Mouse (Mus musculus): ENCODE measurements around the gene Sap30bp.
A peak's percentile ranks its signal among the peaks of the same experiment; 100 is the strongest.

The Sap30bp gene

GRCm38 (mm10) chr11:115955195-115955858, 22.2 kb downstream of the Sap30bp start:
- DNase-seq (ENCODE audit: low spot score): peak; percentile 37

- no peak for DNase-seq (ENCODE audit: low spot score)
Observed at GRCm38 (mm10) chr11:115956453-115956852, 23.4 kb downstream of the Sap30bp start.

- DNase-seq (ENCODE audit: low spot score): peak; percentile 64
Observed at GRCm38 (mm10) chr11:115957971-115958370, 24.9 kb downstream of the Sap30bp start.

- DNase-seq (ENCODE audit: low spot score): no peak
Observed at GRCm38 (mm10) chr11:115959018-115959417, 25.9 kb downstream of the Sap30bp start.

- no peak for DNase-seq (ENCODE audit: low spot score)
Observed at GRCm38 (mm10) chr11:115962651-115963412, 29.8 kb downstream of the Sap30bp start.

- DNase-seq (ENCODE audit: low spot score): peak; percentile 48
Observed at GRCm38 (mm10) chr11:115964977-115965604, 32.0 kb downstream of the Sap30bp start.

- DNase-seq (ENCODE audit: low spot score): no peak
Observed at GRCm38 (mm10) chr11:115968731-115969405, 35.8 kb downstream of the Sap30bp start.

GRCm38 (mm10) chr11:115970006-115970673, 37.1 kb downstream of the Sap30bp start:
- peak; percentile 55 for DNase-seq (ENCODE audit: low spot score)

- no peak for DNase-seq (ENCODE audit: low spot score)
Observed at GRCm38 (mm10) chr11:115971016-115971415, 37.9 kb downstream of the Sap30bp start.

GRCm38 (mm10) chr11:115974309-115975082, 41.4 kb downstream of the Sap30bp start, which contains the start of gene Itgb4:
Gene Itgb4, plus strand, starts transcription at chr11:115974709.
- peak; percentile 83 for DNase-seq (ENCODE audit: low spot score)

- DNase-seq (ENCODE audit: low spot score): no peak
Observed at GRCm38 (mm10) chr11:115975083-115975420, 42.0 kb downstream of the Sap30bp start.

- DNase-seq (ENCODE audit: low spot score): no peak
Observed at GRCm38 (mm10) chr11:115975544-115975943, 42.5 kb downstream of the Sap30bp start.

GRCm38 (mm10) chr11:115982472-115982871, 49.4 kb downstream of the Sap30bp start:
- DNase-seq (ENCODE audit: low spot score): no peak

- DNase-seq (ENCODE audit: low spot score): no peak
Observed at GRCm38 (mm10) chr11:115983291-115983690, 50.2 kb downstream of the Sap30bp start.

GRCm38 (mm10) chr11:115989686-115990085, 56.6 kb downstream of the Sap30bp start:
- no peak for DNase-seq (ENCODE audit: low spot score)

- DNase-seq (ENCODE audit: low spot score): no peak
Observed at GRCm38 (mm10) chr11:115992098-115992497, 59.0 kb downstream of the Sap30bp start.

- no peak for DNase-seq (ENCODE audit: low spot score)
Observed at GRCm38 (mm10) chr11:115995256-115995655, 62.2 kb downstream of the Sap30bp start.

- DNase-seq (ENCODE audit: low spot score): no peak
Observed at GRCm38 (mm10) chr11:115997047-115997446, 64.0 kb downstream of the Sap30bp start.

- no peak for DNase-seq (ENCODE audit: low spot score)
Observed at GRCm38 (mm10) chr11:115997662-115998061, 64.6 kb downstream of the Sap30bp start.

- no peak for DNase-seq (ENCODE audit: low spot score)
Observed at GRCm38 (mm10) chr11:115999027-115999426, 65.9 kb downstream of the Sap30bp start.

GRCm38 (mm10) chr11:115999538-116000143, 66.6 kb downstream of the Sap30bp start:
- DNase-seq (ENCODE audit: low spot score): peak; percentile 77

Data from urinary bladder, postnatal 14 days (tissue).